Mouse (Mus musculus) hindbrain, embryonic 16.5 days (tissue): Measurements from ENCODE around the gene Tigar. TPM values are rescaled to one million over a fixed set of nuclear protein-coding genes. Genes with fewer than 3 reads are reported as not detected.

Experiments used
- ATAC-seq: fragments of 200-750 bp; cut with Nextera tagmentation; 2 replicates; pipeline ENCODE4 v1.8.0; 2017; ENCODE audit warnings: moderate TSS enrichment, moderate library complexity
- H3K27ac ChIP-seq: fragments of 300-500 bp; sonication (generic); 2 replicates; pipeline ENCODE4 v1.5.1; 2014; ENCODE audit warnings: low read depth, mild to moderate bottlenecking, control low read depth, low read length, moderate library complexity
- H3K27me3 ChIP-seq: fragments of 300-500 bp; sonication (generic); replicated peaks from 2 replicates; pipeline ENCODE4 v1.6.1; 2014; ENCODE audit warnings: low read length; ENCODE audit not compliant: control insufficient read depth, insufficient read depth
- H3K36me3 ChIP-seq: fragments of 300-500 bp; sonication (generic); 2 replicates; pipeline ENCODE4 v1.6.1; 2014; ENCODE audit warnings: mild to moderate bottlenecking, low read length, moderate library complexity, mixed read lengths; ENCODE audit not compliant: control insufficient read depth, insufficient read depth
- H3K4me1 ChIP-seq: fragments of 300-500 bp; sonication (generic); 2 replicates; pipeline ENCODE4 v1.6.1; 2014; ENCODE audit warnings: low read depth, low read length; ENCODE audit not compliant: control insufficient read depth, insufficient read depth
- H3K4me2 ChIP-seq: fragments of 300-500 bp; sonication (generic); 2 replicates; pipeline ENCODE4 v1.6.1; 2014; ENCODE audit warnings: mild to moderate bottlenecking, low read length, control low read depth, moderate library complexity
- H3K4me3 ChIP-seq: fragments of 300-500 bp; sonication (generic); 2 replicates; pipeline ENCODE4 v1.5.1; 2014; ENCODE audit warnings: mild to moderate bottlenecking, low read length, control low read depth, moderate library complexity
- H3K9ac ChIP-seq: fragments of 300-500 bp; sonication (generic); 2 replicates; pipeline ENCODE4 v1.6.1; 2014; ENCODE audit warnings: low read depth, mild to moderate bottlenecking, control low read depth, low read length, moderate library complexity
- H3K9me3 ChIP-seq: fragments of 300-500 bp; sonication (generic); 2 replicates; pipeline ENCODE4 v1.6.1; 2014; ENCODE audit warnings: mild to moderate bottlenecking, low read length, moderate library complexity; ENCODE audit not compliant: control insufficient read depth
- WGBS: fragments of 180-500 bp; shearing (Covaris S2); extraction: QIAGEN DNeasy Blood & Tissue Kit; methylation state at CpG from one replicate; pipeline ENCODE4 v1.1.7; 2014; 5-methylcytosine and 5-hydroxymethylcytosine counted together
- polyA plus RNA-seq: library from polyadenylated mRNA; unstranded; fragments of >200 nt; fragmentation: Nextera tagmentation; extraction: Ambion mirVana; gene quantifications from 2 replicates; pipeline ENCODE4 v1.2.1, GENCODE M21; 2015

The Tigar gene
- polyA plus RNA-seq, 1 experiment from 2014 or later, result 8.6 TPM

GRCm38 (mm10) chr6:127105107-127105506 is 4.2 kb downstream of the Tigar start:
- Histone ChIP-seq H3K4me2 (no peak overlapping the region), H3K36me3 (no peaks in the 10 kb centered on the region), H3K4me1 (peaks cover 8% of the 10 kb centered on the region), H3K27me3 (no peaks in the 10 kb centered on the region), H3K27ac (no peak overlapping the region), H3K9ac (no peak overlapping the region), H3K9me3 (no peaks in the 10 kb centered on the region), H3K4me3 (no peak overlapping the region)
- ATAC-seq, result no peak
- WGBS, result 72% methylated on average over 6 of the region's 6 CpGs

- H3K9ac ChIP-seq, result no peak overlapping the region
- H3K4me2 ChIP-seq, result no peak overlapping the region
- 88% methylated on average over 7 of the region's 7 CpGs for WGBS
- no peaks in the 10 kb centered on the region for H3K36me3 ChIP-seq
- no peak overlapping the region for H3K4me3 ChIP-seq
- H3K27me3 ChIP-seq, result no peaks in the 10 kb centered on the region
- ATAC-seq, result no peak
- H3K9me3 ChIP-seq, result no peaks in the 10 kb centered on the region
- no peak overlapping the region for H3K27ac ChIP-seq
- H3K4me1 ChIP-seq, result peaks cover 8% of the 10 kb centered on the region
These were observed 4.8 kb downstream of the Tigar start for GRCm38 (mm10) chr6:127104396-127105029.

GRCm38 (mm10) chr6:127103506-127104275 is 5.7 kb downstream of the Tigar start:
- Histone ChIP-seq H3K36me3 (no peaks in the 10 kb centered on the region), H3K4me2 (no peak overlapping the region), H3K4me1 (peaks cover 6% of the 10 kb centered on the region), H3K27ac (no peak overlapping the region), H3K9me3 (no peaks in the 10 kb centered on the region), H3K4me3 (no peak overlapping the region), H3K27me3 (no peaks in the 10 kb centered on the region), H3K9ac (no peak overlapping the region)
- no peak for ATAC-seq
- 94% methylated on average over 6 of the region's 6 CpGs for WGBS

GRCm38 (mm10) chr6:127094565-127094964 is 14.8 kb downstream of the Tigar start:
- Histone ChIP-seq H3K4me3 (no peak overlapping the region), H3K9ac (no peak overlapping the region), H3K4me1 (no peaks in the 10 kb centered on the region), H3K4me2 (no peak overlapping the region), H3K9me3 (no peaks in the 10 kb centered on the region), H3K36me3 (peaks cover 5% of the 10 kb centered on the region), H3K27me3 (no peaks in the 10 kb centered on the region), H3K27ac (no peak overlapping the region)
- 60% methylated on average over 7 of the region's 7 CpGs for WGBS
- ATAC-seq, result no peak

- H3K9me3 ChIP-seq, result no peaks in the 10 kb centered on the region
- no peak overlapping the region for H3K27ac ChIP-seq
- ATAC-seq, result no peak
- H3K9ac ChIP-seq, result no peak overlapping the region
- 68% methylated on average over 4 of the region's 4 CpGs for WGBS
- peaks cover 14% of the 10 kb centered on the region for H3K36me3 ChIP-seq
- no peaks in the 10 kb centered on the region; the same call in 1 of the 2 replicates for H3K27me3 ChIP-seq
- H3K4me3 ChIP-seq, result no peak overlapping the region
- no peak overlapping the region for H3K4me2 ChIP-seq
- no peaks in the 10 kb centered on the region for H3K4me1 ChIP-seq
These were observed 22.6 kb downstream of the Tigar start for GRCm38 (mm10) chr6:127086739-127087138.

GRCm38 (mm10) chr6:127081820-127082219 is 27.5 kb downstream of the Tigar start:
- WGBS, result 63% methylated on average over 6 of the region's 6 CpGs

GRCm38 (mm10) chr6:127079867-127080731 is 29.3 kb downstream of the Tigar start:
- peak overlapping the region; percentile 94 for H3K27ac ChIP-seq
- WGBS, result 1% methylated on average over 59 of the region's 59 CpGs
- H3K4me2 ChIP-seq, result peak overlapping the region; percentile 98
- peak overlapping the region; percentile 93 for H3K9ac ChIP-seq
- peak overlapping the region; percentile 73 for H3K4me3 ChIP-seq
- H3K4me1 ChIP-seq, result no peaks in the 10 kb centered on the region
- H3K27me3 ChIP-seq, result peaks cover 6% of the 10 kb centered on the region; the same call in 1 of the 2 replicates
- H3K36me3 ChIP-seq, result no peaks in the 10 kb centered on the region
- H3K9me3 ChIP-seq, result no peaks in the 10 kb centered on the region
- ATAC-seq, result peak; percentile 95

More at GRCm38 (mm10) chr6:127081820-127082219, 27.5 kb downstream of the Tigar start:
- Histone ChIP-seq H3K27me3 (peaks cover 6% of the 10 kb centered on the region; the same call in 1 of the 2 replicates), H3K4me2 (no peak overlapping the region), H3K4me1 (no peaks in the 10 kb centered on the region), H3K9me3 (no peaks in the 10 kb centered on the region), H3K4me3 (no peak overlapping the region), H3K9ac (no peak overlapping the region), H3K27ac (no peak overlapping the region), H3K36me3 (no peaks in the 10 kb centered on the region)
- no peak for ATAC-seq

- H3K9me3 ChIP-seq, result no peaks in the 10 kb centered on the region
- no peak within 1 kb of the TSS for H3K9ac ChIP-seq
- H3K4me2 ChIP-seq, result no peak within 1 kb of the TSS
- ATAC-seq, result no peak
- H3K4me3 ChIP-seq, result no peak within 1 kb of the TSS
- no peak within 1 kb of the TSS for H3K27ac ChIP-seq
- H3K36me3 ChIP-seq, result no peaks in the 10 kb centered on the region
- no peaks in the 10 kb centered on the region for H3K4me1 ChIP-seq
- 0 out of 2 replicates have a peak, but pooled peaks cover 2% of the 10 kb centered on the region for H3K27me3 ChIP-seq
- 16% methylated on average over 5 of the region's 5 CpGs for WGBS
These were observed 36.5 kb downstream of the Tigar start, which contains the start of gene Fgf23 for GRCm38 (mm10) chr6:127072817-127073216. Fgf23 (plus strand) TSS chr6:127072902.
